Mouse (Mus musculus) embryonic facial prominence, embryonic 10.5 days (tissue): ENCODE measurements around the gene Col6a4. TPM values are rescaled to one million over a fixed set of nuclear protein-coding genes. Genes with fewer than 3 reads are reported as not detected.

Experiments
- DNase-seq: peaks from one replicate; pipeline ENCODE4 v3.0.0-alpha.2; 2017; ENCODE audit warnings: low spot score
- H3K27ac ChIP-seq: fragments of 300-500 bp; sonication (generic); replicated peaks from 2 replicates; pipeline ENCODE4 v1.5.1; 2016; ENCODE audit warnings: mild to moderate bottlenecking
- H3K27me3 ChIP-seq: fragments of 300-500 bp; sonication (generic); replicated peaks from 2 replicates; pipeline ENCODE4 v1.6.1; 2016; ENCODE audit warnings: low read depth, mild to moderate bottlenecking; ENCODE audit not compliant: poor library complexity, severe bottlenecking
- H3K36me3 ChIP-seq: fragments of 300-500 bp; sonication (generic); replicated peaks from 2 replicates; pipeline ENCODE4 v1.6.1; 2016; ENCODE audit warnings: mild to moderate bottlenecking, moderate library complexity
- H3K4me1 ChIP-seq: fragments of 300-500 bp; sonication (generic); 2 replicates; pipeline ENCODE4 v1.6.1; 2016
- H3K4me3 ChIP-seq: fragments of 300-500 bp; sonication (generic); 2 replicates; pipeline ENCODE4 v1.5.1; 2016; ENCODE audit warnings: mild to moderate bottlenecking, moderate library complexity
- H3K9me3 ChIP-seq: fragments of 300-500 bp; sonication (generic); 2 replicates; pipeline ENCODE4 v1.6.1; 2016; ENCODE audit warnings: mild to moderate bottlenecking
- WGBS: fragments of 180-500 bp; shearing (Covaris S2); methylation state at CpG from one replicate; pipeline ENCODE4 v1.1.7; 2016; 5-methylcytosine and 5-hydroxymethylcytosine counted together
- polyA plus RNA-seq: library from polyadenylated mRNA; unstranded; fragments of >200 nt; fragmentation: Nextera tagmentation; extraction: Ambion mirVana; gene quantifications from 2 replicates; pipeline ENCODE4 v1.2.1, GENCODE M21; 2016

Col6a4 gene
- polyA plus RNA-seq, 1 experiment from 2014 or later = 0.25 TPM

DNA sequence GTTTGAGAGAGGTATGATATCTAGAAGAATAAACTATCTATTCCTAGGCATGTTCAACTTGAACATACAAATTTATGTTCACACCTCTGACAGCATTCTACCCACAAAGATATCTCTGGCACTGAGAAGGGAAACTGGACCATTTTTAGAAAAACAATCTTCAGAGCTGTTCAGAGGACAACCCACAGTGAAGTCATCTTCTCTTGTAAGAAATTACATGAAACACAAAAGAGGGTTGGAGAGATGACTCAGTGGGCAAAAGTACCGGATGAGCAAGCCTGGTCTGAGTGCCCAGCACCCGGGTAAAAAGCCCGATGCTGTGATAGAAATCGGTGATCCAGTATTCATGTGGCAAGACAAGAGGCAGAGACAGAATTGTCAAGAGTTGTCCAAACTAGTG is 43.1 kb downstream of the Col6a4 start:
- 92% methylated on average over 4 of the region's 4 CpGs for WGBS
- Histone ChIP-seq H3K4me1 (no peaks in the 10 kb centered on the region), H3K9me3 (no peaks in the 10 kb centered on the region), H3K4me3 (no peak overlapping the region), H3K27ac (no peak overlapping the region), H3K27me3 (no peaks in the 10 kb centered on the region), H3K36me3 (no peaks in the 10 kb centered on the region)
- DNase-seq = no peak

DNA sequence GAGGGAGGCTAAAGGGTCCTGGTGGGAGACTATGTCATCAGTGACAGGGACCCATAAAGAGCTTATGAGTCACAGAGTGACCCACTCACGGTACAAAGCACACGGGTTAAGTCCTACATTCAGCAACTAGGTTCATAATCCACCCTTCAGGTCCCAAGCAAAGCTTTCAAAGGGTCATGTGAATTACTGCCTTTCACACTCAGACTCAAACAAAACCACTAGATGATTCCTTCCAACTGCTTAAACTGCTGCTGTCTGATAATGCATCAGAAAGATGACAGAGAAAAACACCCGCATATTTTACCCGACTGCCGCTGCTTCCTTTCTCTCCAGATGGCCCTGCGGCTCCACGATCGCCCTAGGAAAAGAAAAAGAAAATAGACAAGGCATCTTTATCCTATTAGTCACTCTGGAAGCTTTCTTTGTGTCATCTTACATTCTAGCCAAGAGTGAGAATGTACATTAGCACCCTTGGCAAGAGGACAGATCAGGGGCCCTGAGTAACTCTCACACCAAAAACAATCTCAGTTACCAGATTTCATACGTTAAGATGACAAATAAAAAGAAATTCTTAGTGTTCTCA is 52.6 kb downstream of the Col6a4 start:
- no peak for DNase-seq
- no peak overlapping the region for H3K27ac ChIP-seq
- WGBS = 70% methylated on average over 9 of the region's 9 CpGs
- H3K9me3 ChIP-seq = no peaks in the 10 kb centered on the region
- H3K27me3 ChIP-seq = no peaks in the 10 kb centered on the region
- no peaks in the 10 kb centered on the region for H3K4me1 ChIP-seq
- no peak overlapping the region for H3K4me3 ChIP-seq
- no peaks in the 10 kb centered on the region for H3K36me3 ChIP-seq

DNA sequence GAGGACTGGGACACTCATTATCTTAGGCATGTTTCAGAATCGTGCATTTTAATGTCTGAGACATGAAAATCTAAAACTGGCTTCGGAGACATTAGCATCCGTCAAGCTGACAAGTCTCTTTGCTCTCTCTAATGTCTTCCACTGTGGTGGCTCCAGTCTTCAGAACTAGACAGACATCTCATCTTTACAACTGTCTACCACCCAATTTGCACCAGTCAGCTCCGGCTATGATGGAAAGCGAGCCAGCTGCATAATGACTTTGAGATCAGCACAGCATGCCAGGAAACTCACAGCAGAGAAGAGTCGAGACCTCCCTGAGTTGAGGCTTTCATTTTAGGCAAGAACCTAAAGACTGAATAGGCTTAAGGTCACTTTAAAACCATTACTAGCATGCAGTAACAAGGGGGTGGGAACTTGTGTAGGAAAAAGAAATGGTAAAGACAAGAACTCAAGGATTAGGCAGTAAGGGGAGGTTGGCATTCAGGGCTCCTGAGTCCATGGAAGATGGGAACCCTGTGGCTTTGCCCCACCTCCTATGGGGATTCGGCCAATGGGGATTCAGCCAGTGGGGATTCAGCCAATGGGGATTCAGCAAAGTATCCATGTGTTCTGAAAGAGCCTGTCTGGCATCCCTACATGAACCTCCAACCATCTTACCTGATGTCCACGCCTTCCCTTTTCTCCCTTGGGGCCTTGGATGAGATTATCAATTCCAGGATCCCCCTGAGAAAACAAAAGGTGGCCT is 56.5 kb downstream of the Col6a4 start:
- DNase-seq = no peak
- H3K4me3 ChIP-seq = no peak overlapping the region
- no peaks in the 10 kb centered on the region for H3K9me3 ChIP-seq
- H3K4me1 ChIP-seq = no peaks in the 10 kb centered on the region
- no peaks in the 10 kb centered on the region for H3K27me3 ChIP-seq
- WGBS = 77% methylated on average over 8 of the region's 8 CpGs
- H3K27ac ChIP-seq = no peak overlapping the region
- no peaks in the 10 kb centered on the region for H3K36me3 ChIP-seq

DNA sequence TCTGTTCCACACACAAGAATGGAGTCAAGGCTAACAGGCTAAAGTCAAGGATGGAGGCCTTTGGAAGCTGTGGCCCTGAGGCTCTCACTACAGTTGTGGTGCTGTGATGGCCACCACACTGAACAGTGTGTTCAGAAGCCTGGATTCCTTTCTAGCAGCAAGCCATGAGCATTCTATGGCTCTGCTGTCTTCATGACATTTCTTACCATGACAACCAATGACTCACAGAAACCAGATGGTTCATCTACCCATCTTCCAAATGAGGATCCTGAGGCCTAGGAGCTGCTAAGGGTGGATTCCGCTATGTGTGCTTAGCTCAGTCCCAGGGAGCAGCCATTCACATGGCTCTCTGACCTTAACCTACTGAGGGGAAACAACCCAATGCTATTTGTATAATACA is 57.3 kb downstream of the Col6a4 start:
- WGBS = 83% methylated on average over 1 of the region's 1 CpGs

DNA sequence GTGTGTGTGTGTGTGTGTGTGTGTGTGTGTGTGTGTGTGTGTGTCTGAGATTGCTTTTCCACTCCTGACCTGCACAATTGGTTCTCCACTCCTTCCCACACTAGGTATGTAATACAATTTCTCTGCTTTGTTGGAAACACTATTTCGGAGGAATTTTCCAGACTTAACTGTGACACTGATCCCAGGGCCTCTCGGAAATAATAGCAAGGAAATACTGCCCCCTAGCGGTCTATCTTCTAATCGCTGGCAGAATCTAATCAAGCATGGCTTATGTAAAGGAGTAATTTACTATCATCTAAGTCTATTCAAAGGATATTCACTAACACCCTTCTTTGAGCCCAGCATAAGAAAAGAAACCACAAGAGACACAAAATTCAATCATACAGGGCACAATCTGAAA is 57.7 kb downstream of the Col6a4 start:
- Histone ChIP-seq H3K4me3 (no peak overlapping the region), H3K36me3 (no peaks in the 10 kb centered on the region), H3K27ac (no peak overlapping the region), H3K27me3 (no peaks in the 10 kb centered on the region), H3K9me3 (no peaks in the 10 kb centered on the region), H3K4me1 (no peaks in the 10 kb centered on the region)
- 10% methylated on average over 4 of the region's 4 CpGs for WGBS
- peak; percentile 60 for DNase-seq

More for the DNA sequence above, 57.3 kb downstream of the Col6a4 start:
- Histone ChIP-seq H3K36me3 (no peaks in the 10 kb centered on the region), H3K27ac (no peak overlapping the region), H3K27me3 (no peaks in the 10 kb centered on the region), H3K4me1 (no peaks in the 10 kb centered on the region), H3K4me3 (no peak overlapping the region), H3K9me3 (no peaks in the 10 kb centered on the region)
- DNase-seq = no peak

DNA sequence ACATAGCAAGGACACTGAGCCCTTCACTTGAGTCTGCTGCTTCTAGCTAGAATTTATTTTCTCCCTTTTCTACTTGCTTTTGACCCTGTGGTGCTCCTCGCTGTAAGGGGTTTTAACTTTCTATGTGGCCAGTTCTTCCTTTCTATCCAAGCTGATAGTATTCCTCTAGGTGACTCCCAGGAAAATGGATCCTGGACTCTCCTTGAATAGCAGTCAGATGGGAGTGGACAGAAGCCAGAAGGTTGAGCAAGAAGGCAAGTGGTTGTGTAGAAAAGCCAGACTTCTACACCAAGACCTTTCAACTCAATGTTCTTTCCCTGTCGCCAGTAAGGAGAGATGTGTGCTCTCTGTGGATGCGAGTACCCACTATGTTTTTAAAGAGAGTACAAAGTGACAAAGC is 80.9 kb downstream of the Col6a4 start:
- Histone ChIP-seq H3K36me3 (no peaks in the 10 kb centered on the region), H3K27ac (no peak overlapping the region), H3K9me3 (no peaks in the 10 kb centered on the region), H3K27me3 (no peaks in the 10 kb centered on the region), H3K4me3 (no peak overlapping the region), H3K4me1 (no peaks in the 10 kb centered on the region)
- 87% methylated on average over 3 of the region's 3 CpGs for WGBS
- no peak for DNase-seq

DNA sequence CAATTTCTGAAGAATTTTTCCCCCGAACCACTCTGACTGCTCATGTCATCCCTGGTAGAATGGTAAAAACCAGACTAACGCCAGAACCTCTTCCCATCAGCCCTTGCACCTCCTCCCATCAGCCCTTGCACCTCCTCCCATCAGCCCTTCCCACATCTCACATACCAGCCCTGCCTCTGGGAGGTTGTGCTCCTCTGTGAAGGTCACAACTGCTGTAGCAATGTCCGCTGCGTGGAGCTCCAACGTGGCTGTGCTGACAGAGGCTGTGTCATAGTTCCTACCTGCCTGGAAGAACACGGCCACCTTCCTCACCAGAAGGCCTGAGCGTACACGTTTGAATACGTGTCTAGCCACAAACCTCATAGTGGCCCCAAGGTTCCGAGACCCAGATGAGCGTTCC is 83.4 kb downstream of the Col6a4 start:
- H3K9me3 ChIP-seq = no peaks in the 10 kb centered on the region
- 89% methylated on average over 11 of the region's 11 CpGs for WGBS
- H3K27me3 ChIP-seq = no peaks in the 10 kb centered on the region
- no peak overlapping the region for H3K4me3 ChIP-seq
- H3K4me1 ChIP-seq = no peaks in the 10 kb centered on the region
- H3K27ac ChIP-seq = no peak overlapping the region
- H3K36me3 ChIP-seq = no peaks in the 10 kb centered on the region
- DNase-seq = no peak

DNA sequence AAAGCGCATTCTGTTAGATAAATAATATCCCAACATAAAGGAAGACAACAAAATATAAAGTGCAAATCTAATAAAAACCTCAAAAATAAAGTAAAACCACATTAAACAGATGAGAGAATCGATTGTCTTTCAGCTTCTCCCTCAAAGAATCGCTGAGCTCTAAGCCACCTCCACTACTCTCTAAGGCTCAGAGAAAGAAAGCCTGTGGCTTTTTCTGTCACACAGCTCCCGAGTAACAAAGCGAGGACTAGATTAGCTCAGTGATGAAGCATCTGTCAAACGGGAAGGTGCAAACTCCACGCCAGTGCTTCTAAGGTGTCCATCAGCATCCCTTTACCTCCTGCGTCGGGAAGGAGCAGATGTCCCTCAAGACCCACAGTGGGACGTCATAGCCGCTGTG is 98.6 kb downstream of the Col6a4 start:
- peaks cover 12% of the 10 kb centered on the region for H3K4me1 ChIP-seq
- H3K27me3 ChIP-seq = no peaks in the 10 kb centered on the region
- no peaks in the 10 kb centered on the region for H3K36me3 ChIP-seq
- no peak overlapping the region for H3K27ac ChIP-seq
- H3K4me3 ChIP-seq = no peak overlapping the region
- no peak for DNase-seq
- no peaks in the 10 kb centered on the region for H3K9me3 ChIP-seq
- whole genome bisulfite sequencing = 69% methylated on average over 11 of the region's 11 CpGs

DNA sequence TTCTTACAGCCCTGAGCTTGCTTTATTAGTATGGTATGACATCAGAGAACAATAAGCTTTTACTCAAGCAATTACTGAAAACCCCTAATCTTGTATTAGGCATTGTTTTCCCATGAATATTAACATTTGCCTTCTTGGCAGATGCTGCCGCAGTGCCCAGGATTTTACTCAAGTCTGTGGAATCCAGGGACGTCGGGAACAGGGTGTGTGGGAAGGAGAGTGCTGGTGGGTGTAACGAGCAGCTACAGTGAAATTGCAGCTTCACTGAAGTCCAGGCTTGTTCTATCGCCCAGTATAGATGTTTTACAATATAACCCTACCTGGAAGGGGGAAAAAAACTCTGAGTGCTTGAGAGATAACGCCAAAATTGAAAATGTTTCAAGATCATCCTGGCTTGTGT is 104.2 kb downstream of the Col6a4 start:
- H3K4me1 ChIP-seq = no peaks in the 10 kb centered on the region
- H3K9me3 ChIP-seq = no peaks in the 10 kb centered on the region
- H3K27ac ChIP-seq = no peak overlapping the region
- no peaks in the 10 kb centered on the region for H3K36me3 ChIP-seq
- DNase-seq = no peak
- WGBS = 81% methylated on average over 6 of the region's 6 CpGs
- H3K4me3 ChIP-seq = no peak overlapping the region
- H3K27me3 ChIP-seq = no peaks in the 10 kb centered on the region

DNA sequence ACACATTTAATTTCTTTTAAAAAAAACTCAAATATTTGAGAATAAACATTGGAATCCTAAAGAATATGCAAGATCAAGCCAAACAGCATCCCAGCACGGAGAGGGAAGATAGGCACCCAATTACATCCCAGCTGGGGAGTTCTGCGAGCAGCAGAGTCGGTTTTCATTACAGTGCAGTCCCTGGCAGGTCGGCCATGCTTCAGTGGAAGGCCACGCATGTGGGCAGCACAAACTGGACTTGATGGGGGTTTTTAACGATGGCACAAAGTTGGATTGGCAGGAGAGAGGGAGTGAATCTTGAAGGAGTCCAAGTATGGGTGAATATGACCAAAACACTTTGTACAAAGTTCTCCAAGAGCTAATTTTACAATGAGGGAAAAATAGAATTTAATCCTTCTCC is 106.5 kb downstream of the Col6a4 start:
- Histone ChIP-seq H3K4me3 (no peak overlapping the region), H3K36me3 (no peaks in the 10 kb centered on the region), H3K4me1 (peaks cover 1% of the 10 kb centered on the region; the same call in 1 of the 2 replicates), H3K27me3 (no peaks in the 10 kb centered on the region), H3K9me3 (no peaks in the 10 kb centered on the region), H3K27ac (no peak overlapping the region)
- 80% methylated on average over 6 of the region's 6 CpGs for WGBS
- no peak for DNase-seq

DNA sequence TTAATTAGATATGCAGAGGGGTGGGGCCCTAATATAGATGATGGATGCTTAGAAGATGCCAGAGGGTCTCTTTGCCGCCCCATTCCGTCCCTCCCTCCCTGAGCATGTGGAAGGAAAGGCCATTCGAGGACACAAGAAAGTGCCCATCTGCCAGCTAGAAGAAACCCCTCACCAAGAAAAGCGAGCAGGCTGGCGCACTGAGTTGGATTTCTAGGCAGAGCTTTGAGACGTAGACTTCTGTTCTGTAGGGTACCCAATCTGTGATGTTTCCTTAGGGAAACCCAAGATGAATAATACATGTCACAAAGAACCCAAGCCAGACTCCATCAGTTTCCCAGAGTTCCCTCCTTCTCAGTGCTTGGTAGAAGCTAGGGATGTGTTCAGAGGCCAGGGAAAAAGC is 107.1 kb downstream of the Col6a4 start:
- Histone ChIP-seq H3K27me3 (no peaks in the 10 kb centered on the region), H3K4me1 (peaks cover 4% of the 10 kb centered on the region; the same call in 1 of the 2 replicates), H3K36me3 (no peaks in the 10 kb centered on the region), H3K4me3 (no peak overlapping the region), H3K27ac (no peak overlapping the region), H3K9me3 (no peaks in the 10 kb centered on the region)
- DNase-seq = no peak
- 89% methylated on average over 6 of the region's 6 CpGs for WGBS

DNA sequence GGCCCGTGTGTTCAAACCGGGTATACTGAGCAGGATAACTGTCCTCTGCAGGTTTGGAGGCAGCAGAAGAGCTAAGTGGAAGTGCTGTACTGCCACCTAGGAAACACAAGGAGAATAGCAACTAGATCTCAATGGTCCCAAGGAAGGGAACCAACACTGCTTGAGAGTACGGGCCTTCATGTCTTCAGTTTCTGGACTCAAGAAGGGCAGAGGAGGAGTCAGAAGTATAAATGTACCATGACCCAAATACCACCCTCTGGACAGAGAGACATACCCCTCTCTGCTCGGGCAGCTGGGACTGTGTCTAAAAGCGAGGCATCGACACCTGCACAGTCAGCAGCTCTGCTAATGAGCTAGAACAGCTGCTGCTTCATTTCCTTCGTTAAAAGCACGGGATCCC is 108.5 kb downstream of the Col6a4 start:
- Histone ChIP-seq H3K27me3 (no peaks in the 10 kb centered on the region), H3K36me3 (no peaks in the 10 kb centered on the region), H3K4me3 (no peak overlapping the region), H3K27ac (no peak overlapping the region), H3K4me1 (peaks cover 4% of the 10 kb centered on the region; the same call in 1 of the 2 replicates), H3K9me3 (no peaks in the 10 kb centered on the region)
- 76% methylated on average over 8 of the region's 8 CpGs for WGBS
- no peak for DNase-seq

DNA sequence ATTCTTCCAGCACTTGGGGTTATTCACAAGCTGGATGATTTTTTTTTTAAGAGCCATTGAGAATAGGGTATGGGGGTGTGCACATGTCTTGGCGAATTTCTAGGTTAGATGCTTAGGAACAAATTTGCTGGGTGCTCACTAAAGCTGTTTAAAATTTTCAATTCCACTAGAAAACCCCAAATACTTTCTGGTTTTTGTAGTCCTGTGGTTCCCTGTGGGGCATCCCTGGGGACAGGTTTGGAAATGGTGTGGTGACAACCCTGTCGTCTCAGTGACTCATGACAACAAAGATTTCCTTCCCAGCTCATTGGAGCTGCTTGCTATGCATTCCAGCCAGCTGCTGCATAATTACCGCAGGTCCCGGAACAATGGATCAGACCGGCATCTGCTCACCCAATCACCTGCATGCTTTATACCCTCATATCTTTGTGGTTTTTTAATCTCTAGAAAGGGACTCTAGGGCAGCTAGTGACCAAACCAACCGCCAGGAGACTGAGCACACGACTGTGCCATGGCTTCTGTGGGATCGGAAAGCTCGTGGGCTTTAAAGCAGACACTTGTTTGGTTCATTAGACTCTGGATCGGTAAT is 111.6 kb downstream of the Col6a4 start:
- H3K27ac ChIP-seq = no peak overlapping the region
- no peak for DNase-seq
- no peaks in the 10 kb centered on the region for H3K27me3 ChIP-seq
- no peaks in the 10 kb centered on the region for H3K9me3 ChIP-seq
- H3K4me3 ChIP-seq = no peak overlapping the region
- H3K36me3 ChIP-seq = no peaks in the 10 kb centered on the region
- WGBS = 26% methylated on average over 10 of the region's 10 CpGs
- peaks cover 8% of the 10 kb centered on the region for H3K4me1 ChIP-seq
